Mouse (Mus musculus) intestine, postnatal 0 days (tissue): ENCODE data around the gene Mlip. TPM values are rescaled to one million over a fixed set of nuclear protein-coding genes. Genes with fewer than 3 reads are reported as not detected.
"Not testable (repeated sequence)": the region's sequence is repeated elsewhere in the genome, so short reads cannot be mapped to it uniquely, and the experiment has no call there.

Source experiments
- ATAC-seq: fragments of 200-750 bp; cut with Nextera tagmentation; 2 replicates; pipeline ENCODE4 v1.8.0; 2017; ENCODE audit warnings: mild to moderate bottlenecking, moderate TSS enrichment, moderate library complexity
- H3K27ac ChIP-seq: fragments of 300-500 bp; sonication (generic); 2 replicates; pipeline ENCODE4 v1.5.1; 2014; ENCODE audit warnings: mild to moderate bottlenecking, low read depth, low read length, moderate library complexity
- H3K27me3 ChIP-seq: fragments of 300-500 bp; sonication (generic); replicated peaks from 2 replicates; pipeline ENCODE4 v1.6.1; 2014; ENCODE audit warnings: low read length, mixed read lengths; ENCODE audit not compliant: control insufficient read depth, insufficient read depth
- H3K36me3 ChIP-seq: fragments of 300-500 bp; sonication (generic); 2 replicates; pipeline ENCODE4 v1.6.1; 2014; ENCODE audit warnings: mild to moderate bottlenecking, moderate library complexity; ENCODE audit not compliant: control insufficient read depth, insufficient read depth
- H3K4me1 ChIP-seq: fragments of 300-500 bp; sonication (generic); replicated peaks from 2 replicates; pipeline ENCODE4 v1.6.1; 2014; ENCODE audit warnings: antibody characterized with exemption, low read length, mixed read lengths; ENCODE audit not compliant: control insufficient read depth, insufficient read depth
- H3K4me2 ChIP-seq: fragments of 300-500 bp; sonication (generic); replicated peaks from 2 replicates; pipeline ENCODE4 v1.6.1; 2014; ENCODE audit warnings: low read depth, mild to moderate bottlenecking, moderate library complexity
- H3K4me3 ChIP-seq: fragments of 300-500 bp; sonication (generic); 2 replicates; pipeline ENCODE4 v1.5.1; 2014; ENCODE audit warnings: low read depth, low read length
- H3K9ac ChIP-seq: fragments of 300-500 bp; sonication (generic); 2 replicates; pipeline ENCODE4 v1.6.1; 2014; ENCODE audit warnings: mild to moderate bottlenecking, low read depth, low read length
- H3K9me3 ChIP-seq: fragments of 300-500 bp; sonication (generic); 2 replicates; pipeline ENCODE4 v1.6.1; 2016; ENCODE audit warnings: mixed run types; ENCODE audit not compliant: control insufficient read depth
- CTCF ChIP-seq: sonication (generic); IDR thresholded peaks from 2 replicates; pipeline ENCODE4 v1.5.1; 2016; ENCODE audit warnings: low read depth, mild to moderate bottlenecking, control low read depth, antibody characterized with exemption, moderate library complexity
- WGBS: fragments of 180-500 bp; shearing (Covaris S2); extraction: QIAGEN DNeasy Blood & Tissue Kit; methylation state at CpG from one replicate; pipeline ENCODE4 v1.1.7; 2014; 5-methylcytosine and 5-hydroxymethylcytosine counted together
- polyA plus RNA-seq: library from polyadenylated mRNA; unstranded; fragments of >200 nt; fragmentation: Nextera tagmentation; extraction: Ambion mirVana; gene quantifications from 2 replicates; pipeline ENCODE4 v1.2.1, GENCODE M21; 2015

The Mlip gene
- polyA plus RNA-seq, 1 experiment from 2014 or later, result 0.52 TPM

- no peak overlapping the region for H3K4me3 ChIP-seq
- no peaks in the 10 kb centered on the region for H3K9me3 ChIP-seq
- no peak overlapping the region for H3K27ac ChIP-seq
- H3K9ac ChIP-seq, result no peak overlapping the region
- no peaks in the 10 kb centered on the region for H3K27me3 ChIP-seq
- H3K4me2 ChIP-seq, result no peak overlapping the region
- no peaks in the 10 kb centered on the region for H3K36me3 ChIP-seq
- H3K4me1 ChIP-seq, result no peaks in the 10 kb centered on the region
- no peak for ATAC-seq
- TF ChIP-seq CTCF, result no peak
- WGBS, result 98% methylated on average over 3 of the region's 3 CpGs
Measured at GRCm38 (mm10) chr9:77148518-77149257, 204.1 kb downstream of the Mlip start.

GRCm38 (mm10) chr9:77119735-77120134, 233.0 kb downstream of the Mlip start:
- 92% methylated on average over 1 of the region's 1 CpGs for WGBS

GRCm38 (mm10) chr9:77096886-77097285, 255.9 kb downstream of the Mlip start:
- Histone ChIP-seq H3K4me2 (no peak overlapping the region), H3K9ac (no peak overlapping the region), H3K9me3 (no peaks in the 10 kb centered on the region), H3K27ac (no peak overlapping the region), H3K27me3 (no peaks in the 10 kb centered on the region), H3K4me3 (no peak overlapping the region), H3K36me3 (no peaks in the 10 kb centered on the region), H3K4me1 (no peaks in the 10 kb centered on the region)
- 94% methylated on average over 1 of the region's 1 CpGs for WGBS
- TF ChIP-seq CTCF, result no peak
- no peak for ATAC-seq

More at GRCm38 (mm10) chr9:77119735-77120134, 233.0 kb downstream of the Mlip start:
- no peak for ATAC-seq
- no peak for TF ChIP-seq CTCF
- Histone ChIP-seq H3K27me3 (no peaks in the 10 kb centered on the region), H3K9ac (no peak overlapping the region), H3K4me2 (no peak overlapping the region), H3K4me3 (no peak overlapping the region), H3K4me1 (no peaks in the 10 kb centered on the region), H3K36me3 (no peaks in the 10 kb centered on the region), H3K27ac (no peak overlapping the region), H3K9me3 (no peaks in the 10 kb centered on the region)

- not testable (repeated sequence) for H3K4me2 ChIP-seq, H3K9ac ChIP-seq, H3K4me1 ChIP-seq, H3K36me3 ChIP-seq, H3K9me3 ChIP-seq, ATAC-seq, H3K27me3 ChIP-seq, H3K4me3 ChIP-seq, H3K27ac ChIP-seq
- WGBS, result 87% methylated on average over 1 of the region's 1 CpGs
Measured at GRCm38 (mm10) chr9:77083221-77083620, 269.5 kb downstream of the Mlip start.

- Histone ChIP-seq H3K9me3 (no peaks in the 10 kb centered on the region), H3K4me1 (no peaks in the 10 kb centered on the region), H3K36me3 (no peaks in the 10 kb centered on the region), H3K4me3 (no peak overlapping the region), H3K27ac (no peak overlapping the region), H3K27me3 (no peaks in the 10 kb centered on the region), H3K4me2 (no peak overlapping the region), H3K9ac (no peak overlapping the region)
- 49% methylated on average over 2 of the region's 2 CpGs for whole genome bisulfite sequencing
- no peak for TF ChIP-seq CTCF
- ATAC-seq, result no peak
Measured at GRCm38 (mm10) chr9:77071676-77072075, 281.1 kb downstream of the Mlip start.

GRCm38 (mm10) chr9:77056611-77057010, 296.2 kb downstream of the Mlip start:
- no peak for TF ChIP-seq CTCF
- no peaks in the 10 kb centered on the region for H3K27me3 ChIP-seq
- ATAC-seq, result no peak
- H3K4me1 ChIP-seq, result no peaks in the 10 kb centered on the region
- 65% methylated on average over 4 of the region's 4 CpGs for whole genome bisulfite sequencing
- H3K4me2 ChIP-seq, result no peak overlapping the region
- H3K36me3 ChIP-seq, result no peaks in the 10 kb centered on the region
- no peak overlapping the region for H3K9ac ChIP-seq
- H3K4me3 ChIP-seq, result no peak overlapping the region
- no peak overlapping the region for H3K27ac ChIP-seq
- H3K9me3 ChIP-seq, result no peaks in the 10 kb centered on the region
